ENCODE assay signal across 19 mouse cellular contexts in genomic region chr6:42362974-42363373, GRCm38 (mm10). TPM values are rescaled to one million over a fixed set of nuclear protein-coding genes. Genes with fewer than 3 reads are reported as not detected.
DNase-seq lines count a peak whose midpoint lies in the region; ATAC-seq and TF ChIP-seq lines count a peak whose summit lies in the region.
"Had no signal": no experiment of that assay in that cellular context is flagged by ENCODE, and none has a peak within 500 bp of the region (broad histone marks: within the 10 kb centered on the region; RNA-seq: fewer than 3 reads in every experiment).

No protein-coding gene starts in this region.

- no peak overlapping the region for H3K27ac ChIP-seq in forebrain, embryonic 13.5 days
- no peak overlapping the region for H3K27ac ChIP-seq in forebrain, postnatal 0 days (ENCODE audit: low read depth, low read length)
- H3K27ac ChIP-seq in lung, embryonic 14.5 days (ENCODE audit: low read depth) = 0 out of 2 replicates have a peak overlapping the region, but pooled peaks have one; percentile 69
- H3K27ac ChIP-seq: hindbrain, embryonic 14.5 days; limb, embryonic 12.5 days; midbrain, embryonic 13.5 days had no signal

- no peak overlapping the region for H3K9ac ChIP-seq in forebrain, embryonic 13.5 days
- H3K9ac ChIP-seq in forebrain, postnatal 0 days = no peak overlapping the region
- no peak overlapping the region for H3K9ac ChIP-seq in lung, embryonic 14.5 days
- H3K9ac ChIP-seq: hindbrain, embryonic 14.5 days; limb, embryonic 12.5 days; midbrain, embryonic 13.5 days had no signal

- no peak for TF ChIP-seq CTCF in forebrain, postnatal 0 days (IDR thresholded peaks at IDR 0.05; ENCODE audit: low read depth)
- no peak for TF ChIP-seq CTCF in lung, embryonic 14.5 days (IDR thresholded peaks at IDR 0.05; ENCODE audit: low read depth)
- TF ChIP-seq CTCF in lung, adult 2 months (IDR thresholded peaks at IDR 0.05; ENCODE audit: insufficient read depth, low read length) = no peak

- no peaks in the 10 kb centered on the region for H3K27me3 ChIP-seq in forebrain, embryonic 13.5 days
- no peaks in the 10 kb centered on the region for H3K27me3 ChIP-seq in forebrain, postnatal 0 days (ENCODE audit: insufficient read depth, low read length)
- no peaks in the 10 kb centered on the region for H3K27me3 ChIP-seq in lung, embryonic 14.5 days (ENCODE audit: insufficient read depth, low read length)
- H3K27me3 ChIP-seq: limb, embryonic 12.5 days; midbrain, embryonic 13.5 days had no signal

- 50% methylated on average over 3 of the region's 3 CpGs for WGBS in forebrain, embryonic 13.5 days
- 41% methylated on average over 3 of the region's 3 CpGs for WGBS in forebrain, postnatal 0 days
- WGBS in lung, embryonic 14.5 days = 27% methylated on average over 3 of the region's 3 CpGs
- 25% methylated on average over 3 of the region's 3 CpGs for WGBS in lung, adult 2 months

- H3K4me3 ChIP-seq in forebrain, embryonic 13.5 days = no peak overlapping the region
- H3K4me3 ChIP-seq in forebrain, postnatal 0 days (ENCODE audit: low read depth, low read length) = no peak overlapping the region
- H3K4me3 ChIP-seq in lung, embryonic 14.5 days (ENCODE audit: low read depth, low read length) = no peak overlapping the region
- no peak overlapping the region for H3K4me3 ChIP-seq in lung, adult 2 months (replicated peaks; ENCODE audit: extremely low read depth, low read depth, low read length)
- H3K4me3 ChIP-seq: limb, embryonic 12.5 days; midbrain, embryonic 13.5 days had no signal

- ATAC-seq in forebrain, embryonic 13.5 days = peak; percentile 28; the same call in 1 of the 2 replicates
- ATAC-seq in forebrain, postnatal 0 days = no peak
- ATAC-seq in lung, embryonic 14.5 days (ENCODE audit: insufficient read depth) = peak; percentile 64
- ATAC-seq: midbrain, embryonic 13.5 days had no signal

- peaks cover 37% of the 10 kb centered on the region for H3K36me3 ChIP-seq in forebrain, embryonic 13.5 days (ENCODE audit: poor library complexity, severe bottlenecking)
- H3K36me3 ChIP-seq in forebrain, postnatal 0 days (ENCODE audit: insufficient read depth) = peaks cover 27% of the 10 kb centered on the region
- H3K36me3 ChIP-seq in lung, embryonic 14.5 days (ENCODE audit: insufficient read depth) = peaks cover 47% of the 10 kb centered on the region

- no peaks in the 10 kb centered on the region for H3K9me3 ChIP-seq in forebrain, embryonic 13.5 days (replicated peaks)
- H3K9me3 ChIP-seq in forebrain, postnatal 0 days (ENCODE audit: low read length) = no peaks in the 10 kb centered on the region
- H3K9me3 ChIP-seq in lung, embryonic 14.5 days (ENCODE audit: low read depth, low read length) = no peaks in the 10 kb centered on the region
- H3K9me3 ChIP-seq: G1E; limb, embryonic 12.5 days; midbrain, embryonic 13.5 days had no signal

- H3K4me1 ChIP-seq in forebrain, embryonic 13.5 days = no peaks in the 10 kb centered on the region
- H3K4me1 ChIP-seq in forebrain, postnatal 0 days (ENCODE audit: insufficient read depth) = no peaks in the 10 kb centered on the region
- H3K4me1 ChIP-seq in lung, embryonic 14.5 days (ENCODE audit: insufficient read depth) = 0 out of 2 replicates have a peak, but pooled peaks cover 11% of the 10 kb centered on the region
- peaks cover 8% of the 10 kb centered on the region for H3K4me1 ChIP-seq in lung, adult 2 months (ENCODE audit: control insufficient read depth, insufficient read depth, low read length)
- H3K4me1 ChIP-seq: limb, embryonic 12.5 days; midbrain, embryonic 13.5 days had no signal

- TF ChIP-seq POLR2A in lung, adult 2 months (IDR thresholded peaks at IDR 0.05; ENCODE audit: borderline replicate concordance, extremely low read depth, low read depth, low read length) = no peak

- H3K4me2 ChIP-seq in forebrain, embryonic 13.5 days = no peak overlapping the region
- H3K4me2 ChIP-seq in forebrain, postnatal 0 days (ENCODE audit: low read depth) = no peak overlapping the region
- no peak overlapping the region for H3K4me2 ChIP-seq in lung, embryonic 14.5 days
- H3K4me2 ChIP-seq: hindbrain, embryonic 14.5 days; limb, embryonic 12.5 days; midbrain, embryonic 13.5 days had no signal

- DNase-seq in forebrain, postnatal 0 days = no peak
- DNase-seq in lung, embryonic 14.5 days = peak; percentile 79
- no peak for DNase-seq in lung, adult 2 months
- peak; percentile 66 for DNase-seq in adipocyte (ENCODE audit: low spot score)
- peak; percentile 56 for DNase-seq in lung, postnatal 25 days (ENCODE audit: low spot score)
- no peak for DNase-seq in embryo, embryonic 9.5 days (ENCODE audit: extremely low spot score)
- DNase-seq: adrenal gland, postnatal 14 days; gastrocnemius, postnatal 36 days; kidney, adult 18-20 months; kidney, postnatal 36 days; spleen, adult 18-20 months had no signal

RNA-seq across cellular contexts. Expression of gene Epha1, which starts 10.1 kb away (rescaled TPM):
- polyA plus RNA-seq in forebrain, embryonic 13.5 days (2015; fragmentation: Nextera tagmentation; extraction: Ambion mirVana) = 0.23 and 0.28 TPM in 2 replicates
- total RNA-seq in forebrain, postnatal 0 days (2014; rRNA removed) = 0.62 and 0.86 TPM in 2 replicates
- polyA plus RNA-seq in forebrain, postnatal 0 days (2015; fragmentation: Nextera tagmentation; extraction: Ambion mirVana) = 0.20 and 0.67 TPM in 2 replicates
- polyA plus RNA-seq in lung, embryonic 14.5 days (2014; fragmentation: Nextera tagmentation; extraction: Ambion mirVana) = 5.7 and 7.0 TPM in 2 replicates
- polyA plus RNA-seq in lung, adult 2 months (2012; rRNA removed) = 22.4 and 26.7 TPM in 2 replicates
- total RNA-seq: G1E had no signal
- polyA plus RNA-seq: G1E had no signal

RNA-seq across cellular contexts. Expression of gene Zyx, which starts 13.5 kb away (rescaled TPM):
- polyA plus RNA-seq in forebrain, embryonic 13.5 days (2015; fragmentation: Nextera tagmentation; extraction: Ambion mirVana) = 39.8 and 41.1 TPM in 2 replicates
- 30.5 and 35.6 TPM in 2 replicates for total RNA-seq in forebrain, postnatal 0 days (2014; rRNA removed)
- polyA plus RNA-seq in forebrain, postnatal 0 days (2015; fragmentation: Nextera tagmentation; extraction: Ambion mirVana) = 43.5 and 51.6 TPM in 2 replicates
- 194 and 198 TPM in 2 replicates for polyA plus RNA-seq in lung, embryonic 14.5 days (2014; fragmentation: Nextera tagmentation; extraction: Ambion mirVana)
- polyA plus RNA-seq in lung, adult 2 months (2012; rRNA removed) = 311 and 352 TPM in 2 replicates

RNA-seq across cellular contexts. Expression of gene Tas2r143, which starts 37.1 kb away (rescaled TPM):
- polyA plus RNA-seq in forebrain, embryonic 13.5 days (2015; fragmentation: Nextera tagmentation; extraction: Ambion mirVana) = not detected in 2 replicates
- total RNA-seq in forebrain, postnatal 0 days (2014; rRNA removed) = not detected in 2 replicates
- not detected in 2 replicates for polyA plus RNA-seq in forebrain, postnatal 0 days (2015; fragmentation: Nextera tagmentation; extraction: Ambion mirVana)
- not detected in 2 replicates for polyA plus RNA-seq in lung, embryonic 14.5 days (2014; fragmentation: Nextera tagmentation; extraction: Ambion mirVana)
- 0.63 and 0.92 TPM in 2 replicates for polyA plus RNA-seq in lung, adult 2 months (2012; rRNA removed)
- total RNA-seq: gastrocnemius, postnatal 36 days; layer of hippocampus, postnatal 25 days had no signal
- polyA plus RNA-seq: G1E; hindbrain, embryonic 14.5 days; limb, embryonic 12.5 days; liver, embryonic 16.5 days; midbrain, embryonic 13.5 days; neural tube, embryonic 11.5 days had no signal

RNA-seq across cellular contexts. Expression of gene Fam131b, which starts 38.5 kb away (rescaled TPM):
- 4.0 and 4.4 TPM in 2 replicates for polyA plus RNA-seq in forebrain, embryonic 13.5 days (2015; fragmentation: Nextera tagmentation; extraction: Ambion mirVana)
- total RNA-seq in forebrain, postnatal 0 days (2014; rRNA removed) = 59.2 and 72.2 TPM in 2 replicates
- polyA plus RNA-seq in forebrain, postnatal 0 days (2015; fragmentation: Nextera tagmentation; extraction: Ambion mirVana) = 5.3 and 5.6 TPM in 2 replicates
- polyA plus RNA-seq in lung, embryonic 14.5 days (2014; fragmentation: Nextera tagmentation; extraction: Ambion mirVana) = 0.11 and 0.13 TPM in 2 replicates
- polyA plus RNA-seq in lung, adult 2 months (2012; rRNA removed) = 0.42 and 0.45 TPM in 2 replicates
- polyA plus RNA-seq: liver, embryonic 16.5 days had no signal

RNA-seq across cellular contexts. Expression of gene Tas2r135, which starts 42.3 kb away (rescaled TPM):
- not detected in 2 replicates for polyA plus RNA-seq in forebrain, embryonic 13.5 days (2015; fragmentation: Nextera tagmentation; extraction: Ambion mirVana)
- total RNA-seq in forebrain, postnatal 0 days (2014; rRNA removed) = 0.77 TPM in 1 of 2 replicates, not detected in the other
- polyA plus RNA-seq in forebrain, postnatal 0 days (2015; fragmentation: Nextera tagmentation; extraction: Ambion mirVana) = not detected in 2 replicates
- polyA plus RNA-seq in lung, embryonic 14.5 days (2014; fragmentation: Nextera tagmentation; extraction: Ambion mirVana) = not detected in 2 replicates
- polyA plus RNA-seq in lung, adult 2 months (2012; rRNA removed) = 0.50 TPM in 1 of 2 replicates, not detected in the other
- total RNA-seq: layer of hippocampus, postnatal 25 days had no signal
- polyA plus RNA-seq: G1E; hindbrain, embryonic 14.5 days; limb, embryonic 12.5 days; liver, embryonic 16.5 days; midbrain, embryonic 13.5 days; neural tube, embryonic 11.5 days had no signal

Comparison
In these comparisons a context has a peak if more than half of its experiments do, and no peak if none do; other contexts are left out.
1. DNase-seq: peak in lung, embryonic 14.5 days (single experiment), adipocyte (single experiment) and lung, postnatal 25 days (single experiment); none in forebrain, postnatal 0 days (single experiment), lung, adult 2 months (single experiment) and embryo, embryonic 9.5 days (single experiment).